Mouse (Mus musculus) MEL (cell line): ENCODE measurements around the gene Dock10. TPM values are rescaled to one million over a fixed set of nuclear protein-coding genes. Genes with fewer than 3 reads are reported as not detected.
A peak's percentile ranks its signal among the peaks of the same experiment; 100 is the strongest.

Experiments
- DNase-seq: peaks from one replicate; pipeline ENCODE4 v3.0.0; 2011; ENCODE audit warnings: low read depth, low spot score
- H3K27ac ChIP-seq: 2 replicates; pipeline ENCODE4 v1.5.1; 2012; ENCODE audit warnings: low read depth, mild to moderate bottlenecking, control low read depth, low read length, moderate library complexity; ENCODE audit not compliant: control insufficient read depth
- H3K27me3 ChIP-seq, 2 experiments: fragments of 150-350 bp in 1 of 2; sonication (generic) in 1 of 2; 2 replicates each; pipeline ENCODE4 v1.6.1; 2012; ENCODE audit warnings: low read length in 2 of 2, mild to moderate bottlenecking in 2 of 2, improper control_type of control experiment in 1 of 2, moderate library complexity in 1 of 2; ENCODE audit not compliant: insufficient read depth in 2 of 2, control insufficient read depth in 1 of 2
- H3K36me3 ChIP-seq, 2 experiments: 2 replicates each; pipeline ENCODE4 v1.6.1; 2012 to 2014; ENCODE audit warnings: low read length in 2 of 2, improper control_type of control experiment in 1 of 2, inconsistent platforms in 1 of 2, mild to moderate bottlenecking in 1 of 2; ENCODE audit not compliant: insufficient read depth in 2 of 2, control insufficient read depth in 1 of 2
- H3K4me1 ChIP-seq, 2 experiments: fragments of 150-350 bp in 1 of 2; sonication (generic) in 1 of 2; 2 replicates each; pipeline ENCODE4 v1.6.1; 2012; ENCODE audit warnings: low read length in 2 of 2, improper control_type of control experiment in 1 of 2, mild to moderate bottlenecking in 1 of 2; ENCODE audit not compliant: insufficient read depth in 2 of 2, control insufficient read depth in 1 of 2
- H3K4me3 ChIP-seq, 2 experiments: fragments of 150-350 bp in 1 of 2; sonication (generic) in 1 of 2; 2 replicates each; pipeline ENCODE4 v1.5.1; 2012; ENCODE audit warnings: low read depth in 2 of 2, low read length in 2 of 2, mild to moderate bottlenecking in 2 of 2, moderate library complexity in 2 of 2, control low read depth in 1 of 2, improper control_type of control experiment in 1 of 2; ENCODE audit not compliant: control insufficient read depth in 1 of 2, insufficient read depth in 1 of 2
- H3K79me2 ChIP-seq: 2 replicates; pipeline ENCODE4 v1.6.1; 2012; ENCODE audit warnings: mild to moderate bottlenecking, low read length, moderate library complexity; ENCODE audit not compliant: control insufficient read depth, poor library complexity, insufficient read depth
- H3K9ac ChIP-seq: 2 replicates; pipeline ENCODE4 v1.6.1; 2012; ENCODE audit warnings: low read depth, mild to moderate bottlenecking, control low read depth, low read length, moderate library complexity; ENCODE audit not compliant: control insufficient read depth, poor library complexity, severe bottlenecking
- H3K9me3 ChIP-seq: fragments of 150-350 bp; sonication (generic); replicated peaks from 2 replicates; pipeline ENCODE4 v1.6.1; 2012; ENCODE audit warnings: mild to moderate bottlenecking, low read length, improper control_type of control experiment, moderate library complexity; ENCODE audit not compliant: insufficient read depth
- BHLHE40 ChIP-seq: IDR thresholded peaks from 2 replicates; pipeline ENCODE4 v1.6.1; 2012; ENCODE audit warnings: low read depth, mild to moderate bottlenecking, inconsistent platforms, low read length, improper control_type of control experiment, borderline replicate concordance
- CHD1 ChIP-seq: IDR thresholded peaks from 2 replicates; pipeline ENCODE4 v1.6.1; 2012; ENCODE audit warnings: low read depth, mild to moderate bottlenecking, inconsistent platforms, low read length, improper control_type of control experiment
- CHD2 ChIP-seq: IDR thresholded peaks from 2 replicates; pipeline ENCODE4 v1.6.1; 2011; ENCODE audit warnings: low read length, improper control_type of control experiment
- CTCF ChIP-seq, 3 experiments: IDR thresholded peaks in 2 of 3; conservative IDR thresholded peaks in 1 of 3; 2 replicates each; pipeline ENCODE4 v1.5.1; 2011 to 2012; ENCODE audit warnings: low read length in 3 of 3, low read depth in 2 of 3, mild to moderate bottlenecking in 2 of 3, improper control_type of control experiment in 1 of 3, inconsistent platforms in 1 of 3, mixed read lengths in 1 of 3, moderate library complexity in 1 of 3; ENCODE audit not compliant: control insufficient read depth in 1 of 3, insufficient read depth in 1 of 3, poor library complexity in 1 of 3, severe bottlenecking in 1 of 3
- EP300 ChIP-seq, 2 experiments: IDR thresholded peaks; 2 replicates each; pipeline ENCODE4 v1.6.1; 2011; ENCODE audit warnings: improper control_type of control experiment in 2 of 2, low read length in 2 of 2, low read depth in 1 of 2, mild to moderate bottlenecking in 1 of 2
- ETS1 ChIP-seq: IDR thresholded peaks from 2 replicates; pipeline ENCODE4 v1.6.1; 2012; ENCODE audit warnings: low read depth, mild to moderate bottlenecking, inconsistent platforms, low read length, improper control_type of control experiment, moderate library complexity
- GATA1 ChIP-seq: IDR thresholded peaks from 2 replicates; pipeline ENCODE4 v1.6.1; 2011; ENCODE audit warnings: low read depth, low read length, improper control_type of control experiment
- HCFC1 ChIP-seq: IDR thresholded peaks from 2 replicates; pipeline ENCODE4 v1.6.1; 2012; ENCODE audit warnings: low read depth, mild to moderate bottlenecking, inconsistent platforms, low read length, improper control_type of control experiment, moderate library complexity
- JUND ChIP-seq: IDR thresholded peaks from 2 replicates; pipeline ENCODE4 v1.6.1; 2011; ENCODE audit warnings: low read depth, mild to moderate bottlenecking, improper control_type of control experiment, low read length
- MAFK ChIP-seq: IDR thresholded peaks from 2 replicates; pipeline ENCODE4 v1.6.1; 2011; ENCODE audit warnings: low read depth, mild to moderate bottlenecking, low read length, improper control_type of control experiment, borderline replicate concordance
- MAX ChIP-seq: IDR thresholded peaks from 2 replicates; pipeline ENCODE4 v1.6.1; 2011; ENCODE audit warnings: low read length, improper control_type of control experiment
- MEF2A ChIP-seq: IDR thresholded peaks from 2 replicates; pipeline ENCODE4 v1.6.1; 2014; ENCODE audit warnings: low read depth, mild to moderate bottlenecking, inconsistent platforms, low read length, improper control_type of control experiment; ENCODE audit not compliant: poor library complexity, insufficient replicate concordance, severe bottlenecking; ENCODE audit errors: extremely low read depth
- MYB ChIP-seq: IDR thresholded peaks from 2 replicates; pipeline ENCODE4 v1.6.1; 2011; ENCODE audit warnings: mild to moderate bottlenecking, low read depth, low read length, improper control_type of control experiment
- POLR2A ChIP-seq, 2 experiments: IDR thresholded peaks; 2 replicates each; pipeline ENCODE4 v1.6.1; 2011 to 2012; ENCODE audit warnings: low read length in 2 of 2, mild to moderate bottlenecking in 2 of 2, control low read depth in 1 of 2, improper control_type of control experiment in 1 of 2, low read depth in 1 of 2, moderate library complexity in 1 of 2; ENCODE audit not compliant: control insufficient read depth in 1 of 2, insufficient read depth in 1 of 2, poor library complexity in 1 of 2
- POLR2AphosphoS2 ChIP-seq: IDR thresholded peaks from 2 replicates; pipeline ENCODE4 v1.6.1; 2011; ENCODE audit warnings: low read length, improper control_type of control experiment
- RAD21 ChIP-seq: IDR thresholded peaks from 2 replicates; pipeline ENCODE4 v1.6.1; 2011; ENCODE audit warnings: mild to moderate bottlenecking, low read depth, low read length, improper control_type of control experiment
- SIN3A ChIP-seq: IDR thresholded peaks from 2 replicates; pipeline ENCODE4 v1.6.1; 2012; ENCODE audit warnings: low read length, improper control_type of control experiment, inconsistent platforms
- SMC3 ChIP-seq: IDR thresholded peaks from 2 replicates; pipeline ENCODE4 v1.6.1; 2011; ENCODE audit warnings: low read depth, low read length, improper control_type of control experiment
- TAL1 ChIP-seq: IDR thresholded peaks from 2 replicates; pipeline ENCODE4 v1.6.1; 2012; ENCODE audit warnings: mild to moderate bottlenecking, inconsistent platforms, low read length, moderate library complexity, mixed read lengths
- TBP ChIP-seq: IDR thresholded peaks from 2 replicates; pipeline ENCODE4 v1.8.0; 2011; ENCODE audit warnings: low read depth, low read length, improper control_type of control experiment
- UBTF ChIP-seq: IDR thresholded peaks from 2 replicates; pipeline ENCODE4 v1.6.1; 2012; ENCODE audit warnings: low read depth, mild to moderate bottlenecking, inconsistent platforms, low read length, improper control_type of control experiment, moderate library complexity, borderline replicate concordance; ENCODE audit not compliant: insufficient read depth
- USF2 ChIP-seq, 2 experiments: IDR thresholded peaks; 2 replicates each; pipeline ENCODE4 v1.6.1; 2011 to 2012; ENCODE audit warnings: improper control_type of control experiment in 2 of 2, low read length in 2 of 2, borderline replicate concordance in 1 of 2, inconsistent platforms in 1 of 2, low read depth in 1 of 2, mild to moderate bottlenecking in 1 of 2; ENCODE audit not compliant: insufficient read depth in 1 of 2
- ZC3H11A ChIP-seq: IDR thresholded peaks from 2 replicates; pipeline ENCODE4 v1.6.1; 2012; ENCODE audit warnings: low read depth, mild to moderate bottlenecking, inconsistent platforms, low read length, improper control_type of control experiment
- ZKSCAN1 ChIP-seq: IDR thresholded peaks from 2 replicates; pipeline ENCODE4 v1.6.1; 2012; ENCODE audit warnings: low read depth, mild to moderate bottlenecking, inconsistent platforms, low read length, improper control_type of control experiment, moderate library complexity
- ZNF384 ChIP-seq: IDR thresholded peaks from 2 replicates; pipeline ENCODE4 v1.6.1; 2012; ENCODE audit warnings: low read depth, mild to moderate bottlenecking, inconsistent platforms, low read length, improper control_type of control experiment
- polyA plus RNA-seq, 2 experiments: library from polyadenylated mRNA; stranded (reverse) in 1 of 2; unstranded in 1 of 2; fragments of >175 nt in 1 of 2; fragments of >200 nt in 1 of 2; gene quantifications; 2 replicates each; pipeline versions ENCODE4 v1.2.1 to v1.2.4; 2012; ENCODE audit warnings: low replicate concordance in 2 of 2, low read depth in 1 of 2; ENCODE audit not compliant: insufficient read length in 2 of 2, insufficient read depth in 1 of 2, missing spikeins in 1 of 2
- total RNA-seq: library from RNA; depleted of rRNA; stranded (reverse); fragments of 300-350 nt; gene quantifications from 2 replicates; pipeline ENCODE4 v1.2.3, GENCODE M21; 2012

The Dock10 gene
- total and polyA plus RNA-seq, 3 experiments = 11.5 to 74.0 (median 14.3) TPM

- Histone ChIP-seq H3K27me3 (no peaks in the 10 kb centered on the region), H3K79me2 (no peaks in the 10 kb centered on the region), H3K36me3 (no peaks in the 10 kb centered on the region; a peak in 1 of 4 replicates), H3K27ac (no peak overlapping the region), H3K9me3 (no peaks in the 10 kb centered on the region), H3K9ac (no peak overlapping the region)
- DNase-seq = no peak
- peak in 1 of 3 experiments; percentile 42; a peak in 2 of 6 replicates for TF ChIP-seq CTCF (IDR thresholded peaks at IDR 0.05 in 2 of 3, conservative IDR thresholded peaks at IDR 0.05 in 1 of 3; ENCODE audit: control insufficient read depth in 1 of 3, insufficient read depth in 1 of 3, low read depth in 2 of 3, low read length in 3 of 3, poor library complexity in 1 of 3, severe bottlenecking in 1 of 3)
- TF ChIP-seq SMC3 = peak; percentile 24
- TF ChIP-seq USF2 (IDR thresholded peaks at IDR 0.05; ENCODE audit: borderline replicate concordance in 1 of 2, insufficient read depth in 1 of 2, low read depth in 1 of 2, low read length in 2 of 2) = no peak
- TF ChIP-seq TAL1 = no peak
- no peak for TF ChIP-seq GATA1
- no peak for TF ChIP-seq CHD2
- TF ChIP-seq, all 39 proteins: peak for 2
- Histone ChIP-seq H3K4me3 (no peak overlapping the region), H3K4me1 (no peaks in the 10 kb centered on the region)
Measured at GRCm38 (mm10) chr1:80728183-80728582, 30.1 kb downstream of the Dock10 start.

DNA sequence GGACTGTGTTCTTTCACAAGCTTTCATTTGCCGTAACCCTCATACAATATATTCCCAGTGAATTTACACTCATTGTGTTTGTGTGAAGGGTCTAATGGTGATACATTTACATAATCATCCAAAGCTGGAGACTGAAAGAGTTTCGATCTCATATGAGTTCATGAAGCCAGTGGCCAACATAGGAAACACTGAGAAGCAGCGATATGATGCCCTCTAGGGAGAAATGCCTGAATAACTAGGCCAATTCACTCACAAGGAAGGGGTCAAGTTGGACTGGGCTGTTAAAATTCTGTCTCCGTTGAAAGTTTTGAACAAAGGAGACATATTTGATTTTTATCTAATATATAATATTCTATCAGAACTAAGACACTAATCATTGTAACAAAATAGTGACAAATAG, 30.9 kb downstream of the Dock10 start:
- Histone ChIP-seq H3K9ac (no peak overlapping the region), H3K79me2 (no peaks in the 10 kb centered on the region), H3K36me3 (peaks cover 0 to 2% of the 10 kb centered on the region in 2 experiments; a peak in 3 of 4 replicates), H3K4me1 (peaks cover 0 to 2% of the 10 kb centered on the region in 2 experiments; a peak in 2 of 4 replicates), H3K27me3 (no peaks in the 10 kb centered on the region), H3K4me3 (no peak overlapping the region), H3K9me3 (no peaks in the 10 kb centered on the region), H3K27ac (no peak overlapping the region)
- TF ChIP-seq POLR2AphosphoS2 = no peak
- TF ChIP-seq CTCF (IDR thresholded peaks at IDR 0.05 in 2 of 3, conservative IDR thresholded peaks at IDR 0.05 in 1 of 3; ENCODE audit: control insufficient read depth in 1 of 3, insufficient read depth in 1 of 3, low read depth in 2 of 3, low read length in 3 of 3, poor library complexity in 1 of 3, severe bottlenecking in 1 of 3) = peak; percentile 29 to 46 (median 31); a peak in 4 of 6 replicates
- TF ChIP-seq MYB = no peak
- TF ChIP-seq ZC3H11A = no peak
- no peak for TF ChIP-seq POLR2A (IDR thresholded peaks at IDR 0.05; ENCODE audit: control insufficient read depth in 1 of 2, insufficient read depth in 1 of 2, low read depth in 1 of 2, low read length in 2 of 2, poor library complexity in 1 of 2)
- TF ChIP-seq ZKSCAN1 = no peak
- TF ChIP-seq JUND = no peak
- no peak for TF ChIP-seq MAFK
- no peak for TF ChIP-seq TBP
- no peak for TF ChIP-seq HCFC1
- TF ChIP-seq ZNF384 = no peak
- TF ChIP-seq MAX = no peak
- no peak for TF ChIP-seq UBTF
- no peak for TF ChIP-seq SIN3A
- peak; percentile 22; the same call in 1 of the 2 replicates for TF ChIP-seq SMC3
- no peak for TF ChIP-seq BHLHE40
- TF ChIP-seq RAD21 = peak; percentile 35
- no peak for TF ChIP-seq ETS1
- TF ChIP-seq CHD1 = no peak
- TF ChIP-seq EP300 (IDR thresholded peaks at IDR 0.05; ENCODE audit: low read depth in 1 of 2, low read length in 2 of 2) = no peak
- TF ChIP-seq MEF2A = no peak
- TF ChIP-seq USF2 (IDR thresholded peaks at IDR 0.05; ENCODE audit: borderline replicate concordance in 1 of 2, insufficient read depth in 1 of 2, low read depth in 1 of 2, low read length in 2 of 2) = no peak
- DNase-seq = peak; percentile 28
